Mouse (Mus musculus) thymus, adult 18-20 months (tissue): ENCODE data around the gene Hltf.
"Not testable (repeated sequence)": the region's sequence is repeated elsewhere in the genome, so short reads cannot be mapped to it uniquely, and the experiment has no call there.

ENCODE experiments used
- DNase-seq, 2 experiments: peaks; one replicate each; pipeline ENCODE4 v3.0.0; 2022; ENCODE audit warnings: mixed read lengths in 2 of 2

The Hltf gene

DNA sequence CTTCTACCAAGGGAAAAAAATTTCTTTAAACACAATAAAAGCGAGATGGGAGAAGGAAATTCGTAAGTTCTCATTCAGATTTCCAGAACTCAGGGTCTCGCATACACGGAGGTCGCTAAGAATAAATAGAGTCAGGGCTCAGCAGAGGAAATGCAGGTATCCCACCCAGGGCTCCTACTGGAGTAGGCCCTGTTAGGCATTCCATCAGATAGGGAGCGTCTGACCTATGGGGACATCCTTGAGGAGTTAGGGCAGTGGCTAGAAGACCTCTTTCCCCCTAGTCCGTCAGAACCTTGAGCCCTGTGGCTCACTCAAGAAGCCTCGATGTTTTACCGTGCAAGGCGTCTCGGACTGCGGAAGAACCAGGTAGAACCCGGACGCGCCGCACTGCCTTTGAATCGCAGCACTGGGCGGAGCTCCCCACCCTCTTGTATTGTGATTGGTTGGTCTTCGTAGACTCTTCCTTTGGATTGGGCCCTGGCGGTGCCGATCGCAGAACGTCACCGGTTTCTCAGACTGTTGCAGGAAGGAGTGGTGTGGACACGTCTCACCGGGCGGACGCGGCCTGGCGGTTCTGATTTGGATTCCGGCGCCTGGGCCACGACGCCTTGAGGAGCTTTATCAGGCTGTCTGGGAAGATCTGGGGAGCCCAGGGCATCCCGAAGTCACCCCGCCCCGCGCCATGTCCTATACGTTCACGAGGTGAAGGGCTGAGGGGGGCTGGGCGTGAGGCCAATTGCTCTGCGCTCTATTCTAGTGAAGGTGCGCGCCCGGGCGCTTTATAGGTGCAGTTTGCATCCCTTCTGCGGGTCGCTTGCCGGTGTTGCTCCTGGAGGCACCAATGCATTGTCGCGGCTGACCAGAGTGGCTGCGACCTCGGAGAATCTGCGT is at the start of gene Hltf:
Hltf (plus strand) TSS at position 506 of the 891 bp plus-strand sequence.
- peak; percentile 87 to 91 for DNase-seq

- DNase-seq: no peak
Measured at GRCm38 (mm10) chr3:20010464-20010863, 47.1 kb upstream of the Hltf start.

DNA sequence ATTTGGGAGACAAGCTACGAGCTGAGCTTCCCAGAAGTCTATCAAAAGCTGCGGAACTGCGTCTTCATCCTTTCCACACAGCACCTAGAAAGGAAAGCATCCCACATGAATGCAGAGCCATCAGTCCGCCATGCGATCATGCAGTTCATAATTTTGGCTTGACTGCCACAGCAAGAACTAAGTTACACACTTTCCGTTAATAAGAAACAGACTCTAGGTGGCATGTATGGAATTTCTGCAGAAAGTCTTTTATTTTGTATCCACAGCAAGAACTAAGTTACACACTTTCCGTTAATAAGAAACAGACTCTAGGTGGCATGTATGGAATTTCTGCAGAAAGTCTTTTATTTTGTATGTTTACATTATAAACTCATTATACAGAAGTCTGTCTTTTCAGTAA is 46.7 kb upstream of the Hltf start:
- DNase-seq: not testable (repeated sequence)

GRCm38 (mm10) chr3:20014454-20014853 is 43.2 kb upstream of the Hltf start:
- no peak for DNase-seq

DNA sequence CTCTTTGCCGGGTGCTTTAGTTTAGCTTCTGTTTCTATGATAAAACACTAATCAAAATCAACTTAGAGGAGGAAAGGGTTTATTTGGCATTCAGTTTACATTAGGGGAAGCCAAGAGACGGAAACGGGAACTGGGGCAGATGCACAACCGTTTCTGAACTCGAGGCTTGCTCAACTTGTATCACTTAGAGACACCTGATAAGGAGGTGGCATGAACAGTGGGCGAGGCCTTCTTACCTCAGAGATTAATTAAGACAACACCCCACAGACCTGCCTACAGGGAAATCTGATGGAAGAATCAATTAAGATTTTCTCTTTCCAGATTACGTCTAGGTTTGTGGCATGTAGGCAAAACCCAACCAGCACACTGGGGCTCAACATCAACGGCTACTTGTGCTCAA is 39.5 kb upstream of the Hltf start:
- no peak for DNase-seq

GRCm38 (mm10) chr3:20023832-20024231 is 33.8 kb upstream of the Hltf start:
- no peak for DNase-seq

GRCm38 (mm10) chr3:20026481-20026880 is 31.1 kb upstream of the Hltf start:
- DNase-seq: no peak

DNA sequence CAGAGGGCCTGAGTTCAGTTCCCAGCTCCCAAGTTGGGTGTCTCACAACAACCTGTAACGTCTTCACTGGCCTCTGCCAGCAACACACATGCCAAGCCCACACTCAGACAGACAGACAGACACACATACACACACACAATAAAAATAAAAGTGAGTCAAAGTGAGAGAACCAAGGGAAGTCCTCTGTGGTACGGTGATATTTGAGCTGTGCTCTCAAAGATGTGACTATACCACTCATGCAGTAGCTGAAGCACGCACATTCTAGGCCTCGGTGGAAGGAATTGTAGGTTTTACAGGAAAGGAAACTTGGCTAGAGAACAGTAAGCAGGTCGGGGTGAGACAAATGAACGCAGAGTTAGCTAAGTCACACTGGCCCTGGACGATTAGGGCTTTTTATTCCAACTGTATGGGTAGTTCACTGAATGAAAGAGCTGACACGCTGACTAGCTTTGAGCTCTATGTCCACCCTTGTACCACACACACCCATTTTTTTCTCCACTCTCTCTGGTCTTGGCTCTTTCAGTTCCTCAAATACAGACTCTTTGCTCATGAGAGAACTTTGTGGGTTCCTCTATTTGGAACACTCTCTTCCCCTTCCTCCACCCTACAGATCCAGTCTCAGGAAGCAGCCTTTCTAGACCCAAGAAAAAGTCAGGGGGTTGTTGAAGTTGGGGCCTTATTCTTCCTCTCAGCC is 30.5 kb upstream of the Hltf start:
- DNase-seq: no peak

- no peak for DNase-seq
Measured at GRCm38 (mm10) chr3:20027788-20028187, 29.8 kb upstream of the Hltf start.

GRCm38 (mm10) chr3:20028640-20029039 is 29.0 kb upstream of the Hltf start:
- no peak for DNase-seq

DNA sequence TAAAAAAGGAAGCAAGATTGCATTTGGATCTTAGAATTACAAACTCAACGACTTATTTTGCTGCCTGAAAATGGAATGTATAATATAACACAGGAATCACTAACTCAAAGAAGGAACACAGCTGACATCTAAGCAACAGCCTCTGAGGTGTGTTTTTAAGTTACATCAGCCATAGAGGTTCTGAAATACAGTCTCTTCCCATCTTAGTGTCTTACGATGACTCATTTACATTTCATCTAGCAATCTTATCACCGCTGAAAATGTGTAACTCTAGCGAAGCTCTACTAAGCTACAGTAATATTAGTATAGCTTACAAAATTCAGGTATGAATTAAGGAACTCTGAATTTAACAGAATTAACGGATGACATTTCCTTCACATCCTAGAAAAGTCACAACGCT is 26.8 kb upstream of the Hltf start:
- no peak for DNase-seq

GRCm38 (mm10) chr3:20033761-20034718 is 23.6 kb upstream of the Hltf start:
- DNase-seq: no peak

- peak; percentile 79 to 80 for DNase-seq
Measured at GRCm38 (mm10) chr3:20034719-20035404, 22.7 kb upstream of the Hltf start, which contains the start of gene Hps3. Gene Hps3, minus strand, starts transcription at chr3:20035315.

DNA sequence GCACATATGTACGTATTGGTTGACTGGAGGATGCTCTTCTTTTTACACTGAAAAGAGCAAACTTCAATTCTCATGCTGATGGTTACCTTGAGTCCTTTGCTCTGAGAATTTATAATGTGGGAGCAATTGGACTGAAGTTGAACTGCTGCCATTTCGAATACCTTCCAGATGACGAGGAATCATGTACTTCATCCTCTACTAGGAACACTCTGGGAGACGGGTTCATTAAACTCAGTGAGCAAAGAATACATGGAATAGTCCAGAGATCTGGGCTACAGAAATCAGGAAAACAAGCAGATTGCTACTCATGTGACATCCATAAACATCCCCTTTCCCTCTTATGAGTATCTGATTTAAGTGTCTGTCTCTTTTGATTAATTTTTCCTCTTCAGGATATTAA is 21.5 kb upstream of the Hltf start:
- DNase-seq: no peak

DNA sequence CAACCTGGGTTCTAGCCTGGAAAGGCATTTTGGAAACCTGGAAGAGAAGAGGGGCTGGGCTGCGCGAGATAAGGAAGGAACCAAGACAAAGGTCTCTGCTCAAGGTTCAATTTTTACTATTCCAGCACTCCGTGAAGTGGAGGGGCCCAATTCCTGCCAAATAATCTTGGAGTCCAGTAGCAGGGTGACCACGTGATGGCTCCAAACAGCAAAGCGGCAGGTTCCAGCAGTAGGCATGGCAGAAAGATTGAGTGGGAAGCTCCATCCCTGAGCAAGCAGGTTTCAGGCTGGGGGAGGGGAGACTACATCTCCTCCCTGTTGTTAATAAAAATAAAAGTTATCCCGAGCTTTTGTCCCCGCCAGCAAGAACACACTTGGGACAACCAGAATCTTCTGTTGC is 16.1 kb upstream of the Hltf start:
- not testable (repeated sequence) for DNase-seq

DNA sequence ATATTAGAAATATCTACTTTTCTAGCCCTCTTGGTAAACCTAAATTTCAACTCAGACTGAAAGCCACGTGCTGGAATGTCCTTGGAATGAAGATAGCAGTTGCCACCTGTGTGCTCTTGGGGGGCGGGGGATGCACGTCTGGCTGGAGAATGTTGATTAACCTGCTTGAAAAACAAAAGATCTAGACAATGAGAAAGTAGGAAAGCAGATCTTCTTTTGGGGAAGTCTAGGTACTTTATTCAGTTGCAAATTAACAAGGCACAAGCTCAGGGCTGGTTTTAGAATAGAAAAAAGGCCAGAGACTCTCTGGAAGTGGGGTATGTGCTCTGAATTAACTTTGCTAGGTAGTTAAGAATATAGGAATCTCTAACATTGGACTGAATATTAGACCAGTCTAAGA is 12.9 kb upstream of the Hltf start:
- not testable (repeated sequence) for DNase-seq

GRCm38 (mm10) chr3:20058197-20058541 is 558 bp downstream of the Hltf start:
- DNase-seq: no peak

- DNase-seq: no peak
Measured at GRCm38 (mm10) chr3:20076145-20077053, 18.8 kb downstream of the Hltf start.

DNA sequence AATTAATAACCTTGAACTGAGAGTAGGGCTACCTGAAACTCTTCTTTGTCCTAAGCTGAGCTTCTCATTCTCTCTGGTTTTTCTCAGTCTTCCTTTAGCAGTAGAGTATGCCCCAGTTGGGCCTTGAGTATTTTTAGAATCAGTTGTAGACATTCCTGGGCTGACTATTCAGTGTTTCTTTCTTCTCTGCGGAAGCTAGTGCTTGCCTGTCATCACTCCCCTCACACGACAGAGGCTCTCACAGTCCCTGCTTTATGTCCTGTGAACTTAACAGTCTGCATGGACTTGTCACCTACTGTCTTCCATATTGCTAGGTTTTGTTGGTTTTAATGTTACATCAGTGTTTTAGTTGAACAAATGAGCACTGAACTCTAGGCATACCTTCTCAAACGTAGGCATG is 24.6 kb downstream of the Hltf start:
- no peak for DNase-seq

DNA sequence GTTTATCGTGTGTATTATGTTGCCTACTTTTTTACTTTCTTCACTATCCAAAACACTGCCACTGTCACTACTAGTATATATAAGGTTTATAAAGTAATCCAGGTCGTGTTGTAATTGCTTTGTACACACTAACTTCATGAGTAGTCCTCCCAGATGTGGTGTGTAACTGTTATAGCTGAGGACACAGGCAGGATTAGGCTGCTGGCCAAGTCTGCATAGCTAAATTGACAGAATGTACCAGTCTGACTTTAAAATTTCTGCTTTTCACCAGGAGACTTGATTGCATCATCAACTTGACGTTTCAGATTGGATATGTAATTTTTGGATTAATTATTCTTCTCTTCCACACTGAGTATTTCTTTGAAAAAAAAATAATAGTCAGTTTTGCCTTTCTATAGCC is 46.2 kb downstream of the Hltf start:
- no peak for DNase-seq

- DNase-seq: no peak
Measured at GRCm38 (mm10) chr3:20104318-20104717, 46.7 kb downstream of the Hltf start.
